Comparison of ENCODE assay signal across 29 mouse cellular contexts in genomic region chr17:28135496-28135895, GRCm38 (mm10). TPM values are rescaled to one million over a fixed set of nuclear protein-coding genes. Genes with fewer than 3 reads are reported as not detected.
"Had no signal": no experiment of that assay in that cellular context is flagged by ENCODE, and none has a peak within 500 bp of the region (broad histone marks: within the 10 kb centered on the region; RNA-seq: fewer than 3 reads in every experiment).

No protein-coding gene starts in this region.

- H3K27ac ChIP-seq: gastrocnemius, adult 2 months; heart, embryonic 10.5 days; intestine, embryonic 15.5 days; kidney, embryonic 15.5 days; kidney, postnatal 0 days; liver, embryonic 13.5 days; liver, embryonic 15.5 days had no signal

- H3K36me3 ChIP-seq: heart, embryonic 10.5 days; heart, embryonic 12.5 days; hindbrain, embryonic 13.5 days; intestine, embryonic 15.5 days; kidney, embryonic 15.5 days; limb, embryonic 12.5 days; liver, embryonic 13.5 days; liver, embryonic 15.5 days had no signal

- H3K4me1 ChIP-seq: liver, embryonic 13.5 days; liver, embryonic 15.5 days had no signal

- H3K27me3 ChIP-seq: intestine, embryonic 15.5 days had no signal

- H3K4me2 ChIP-seq: heart, embryonic 12.5 days; hindbrain, embryonic 13.5 days; intestine, embryonic 15.5 days; kidney, embryonic 15.5 days; limb, embryonic 12.5 days; liver, embryonic 11.5 days; liver, embryonic 13.5 days; liver, embryonic 15.5 days had no signal

- H3K4me3 ChIP-seq: gastrocnemius, adult 2 months; heart, embryonic 10.5 days; heart, embryonic 12.5 days; hindbrain, embryonic 13.5 days; intestine, embryonic 15.5 days; kidney, embryonic 15.5 days; limb, embryonic 10.5 days; limb, embryonic 12.5 days; liver, embryonic 13.5 days; liver, embryonic 15.5 days had no signal

- DNase-seq: gastrocnemius, adult 2 months; gastrocnemius, postnatal 10 days; gastrocnemius, postnatal 25 days; heart, adult 18-20 months; heart, postnatal 14 days; heart, postnatal 36 days; kidney, adult 11 months; kidney, adult 2 months; kidney, adult 9 months; kidney, postnatal 14 days; kidney, postnatal 36 days; layer of hippocampus, adult 9-11 months; layer of hippocampus, postnatal 36 days; liver; liver, embryonic 13.5 days; liver, postnatal 0 days had no signal

- H3K9me3 ChIP-seq: heart, embryonic 10.5 days; heart, embryonic 12.5 days; hindbrain, embryonic 13.5 days; intestine, embryonic 15.5 days; kidney, embryonic 15.5 days; limb, embryonic 12.5 days; liver, embryonic 13.5 days; liver, embryonic 15.5 days had no signal

- ATAC-seq: hindbrain, embryonic 16.5 days; inflammation-experienced regulatory T-cells, adult 6 months; intestine, embryonic 15.5 days; liver, postnatal 0 days had no signal

- H3K9ac ChIP-seq: heart, embryonic 12.5 days; hindbrain, embryonic 13.5 days; intestine, embryonic 15.5 days; limb, embryonic 12.5 days; liver, embryonic 13.5 days; liver, embryonic 15.5 days; liver, postnatal 0 days had no signal

RNA-seq across cellular contexts. Expression of gene Scube3, which starts 6.4 kb away (rescaled TPM):
- total RNA-seq: granulocyte monocyte progenitor cell, adult 5-6 weeks had no signal
- polyA plus RNA-seq: inflammation-experienced regulatory T-cells, adult 6 months had no signal

RNA-seq across cellular contexts. Expression of gene Tcp11, which starts 55.1 kb away (rescaled TPM):
- total RNA-seq: gastrocnemius, adult 2 months; gastrocnemius, postnatal 10 days; gastrocnemius, postnatal 25 days; heart, postnatal 14 days; heart, postnatal 36 days had no signal
